7 mouse cellular contexts compared by ENCODE assay signal in the genomic region with DNA sequence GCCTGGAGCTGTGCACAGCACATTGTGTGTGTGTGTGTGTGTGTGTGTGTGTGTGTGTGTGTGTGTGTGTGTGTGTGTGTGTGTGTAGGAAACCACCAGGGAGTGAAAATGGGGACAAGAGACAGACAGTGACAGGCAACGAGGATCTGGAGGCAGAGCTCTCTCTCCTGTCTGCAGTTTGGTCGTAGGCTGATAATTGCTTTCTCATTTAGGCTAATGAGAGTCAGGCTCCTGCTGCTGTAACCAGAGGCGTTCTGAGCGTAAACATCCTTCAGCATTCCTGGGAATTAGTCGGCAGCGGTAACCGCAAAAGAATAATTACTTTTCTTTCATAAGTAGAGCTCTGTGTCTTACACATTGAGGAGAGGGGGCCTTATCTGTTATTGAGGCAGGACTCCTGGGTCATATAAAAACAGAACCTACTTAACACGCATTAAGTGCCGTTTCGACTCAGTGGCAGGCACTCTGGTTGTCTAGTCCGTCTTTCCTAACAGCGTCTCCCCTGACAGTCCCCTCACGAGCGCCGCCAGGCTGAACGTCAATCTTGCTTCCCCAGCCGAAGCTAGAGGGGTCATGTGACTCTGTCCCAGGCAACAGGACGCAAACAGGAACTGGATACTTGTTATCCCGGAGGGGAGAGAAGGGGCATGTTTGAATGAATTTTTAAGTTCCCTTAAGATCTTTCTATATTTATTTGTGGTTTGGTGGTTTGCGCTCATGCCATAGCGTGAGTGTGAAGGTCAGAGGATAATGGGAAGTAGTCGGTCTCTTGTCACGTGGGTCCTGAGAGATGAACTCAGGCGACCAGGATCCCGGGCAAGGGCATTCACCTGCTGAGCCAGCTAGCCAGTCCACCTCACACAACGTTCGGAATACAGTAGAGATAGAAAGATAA. TPM values are rescaled to one million over a fixed set of nuclear protein-coding genes. Genes with fewer than 3 reads are reported as not detected.
A peak's percentile ranks its signal among the peaks of the same experiment; 100 is the strongest.
DNase-seq lines count a peak whose midpoint lies in the region; ATAC-seq and TF ChIP-seq lines count a peak whose summit lies in the region.

No protein-coding gene starts in this region.

- peak; percentile 91 for DNase-seq in G1E (ENCODE audit: low spot score)
- DNase-seq in adrenal gland, postnatal 10 days: peak; percentile 76
- peak; percentile 77 for DNase-seq in forebrain, embryonic 11.5 days (ENCODE audit: low spot score)
- DNase-seq in heart, postnatal 25 days (ENCODE audit: low spot score): peak; percentile 26
- peak; percentile 34 to 42 for DNase-seq in layer of hippocampus, postnatal 10 days (ENCODE audit: low spot score in 2 of 2)
- peak; percentile 35 to 55 for DNase-seq in spleen, postnatal 36 days (ENCODE audit: low spot score in 2 of 2)

- H3K4me3 ChIP-seq in G1E (ENCODE audit: low read depth, low read length): peak overlapping the region; percentile 62; the same call in 1 of the 2 replicates
- peak overlapping the region; percentile 28 for H3K4me3 ChIP-seq in forebrain, embryonic 11.5 days (ENCODE audit: low read depth, low read length)

- H3K36me3 ChIP-seq in G1E (replicated peaks): no peaks in the 10 kb centered on the region
- H3K36me3 ChIP-seq in forebrain, embryonic 11.5 days (ENCODE audit: control insufficient read depth, insufficient read depth, low read length): no peaks in the 10 kb centered on the region

- peaks cover 29% of the 10 kb centered on the region for H3K27me3 ChIP-seq in G1E (ENCODE audit: insufficient read depth, low read length)
- no peaks in the 10 kb centered on the region for H3K27me3 ChIP-seq in forebrain, embryonic 11.5 days (ENCODE audit: control insufficient read depth, insufficient read depth, low read length)

- no peaks in the 10 kb centered on the region for H3K9me3 ChIP-seq in G1E (replicated peaks)
- H3K9me3 ChIP-seq in forebrain, embryonic 11.5 days (ENCODE audit: control insufficient read depth, low read length): no peaks in the 10 kb centered on the region

- H3K9ac ChIP-seq in forebrain, embryonic 11.5 days (ENCODE audit: low read length): peak overlapping the region; percentile 39; the same call in 1 of the 2 replicates

- peak; percentile 85 for ATAC-seq in G1E (ENCODE audit: extremely low read depth, insufficient number of reproducible peaks, low FRiP score, poor library complexity, severe bottlenecking)
- ATAC-seq in forebrain, embryonic 11.5 days (replicated peaks; ENCODE audit: low FRiP score): peak; percentile 77
- peak; percentile 84 for ATAC-seq in megakaryocyte progenitor cell, adult 5-6 weeks (replicated peaks; ENCODE audit: poor library complexity)

- 0 out of 2 replicates have a peak overlapping the region, but pooled peaks have one; percentile 18 for H3K27ac ChIP-seq in forebrain, embryonic 11.5 days (ENCODE audit: low read depth, low read length)

- H3K4me1 ChIP-seq in G1E (ENCODE audit: insufficient read depth, low read depth, low read length): peaks cover 60% of the 10 kb centered on the region
- H3K4me1 ChIP-seq in forebrain, embryonic 11.5 days (replicated peaks; ENCODE audit: control insufficient read depth, insufficient read depth, low read length): peaks cover 2% of the 10 kb centered on the region; the same call in 1 of the 2 replicates

- no peak for TF ChIP-seq CTCF in G1E (IDR thresholded peaks at IDR 0.05; ENCODE audit: low read depth, low read length)

- intact Hi-C loops in heart, postnatal 25 days (cut with DNase I): loop anchor here (10.0 kb wide), 1 partner anchor 252 kb away; no protein-coding TSS in a partner anchor

- H3K4me2 ChIP-seq in forebrain, embryonic 11.5 days (ENCODE audit: low read depth, low read length, severe bottlenecking): peak overlapping the region; percentile 59

- 1% methylated on average over 27 of the region's 27 CpGs for WGBS in forebrain, embryonic 11.5 days

RNA-seq across cellular contexts. Expression of gene Hsp90aa1, which starts 4.1 kb away (rescaled TPM):
- total RNA-seq in G1E (2014; fragmentation: Nextera tagmentation) (1,636 and 2,110 TPM in 2 replicates), G1E (2017) (2,016 and 2,418 TPM in 2 replicates)
- 197 and 458 TPM in 2 replicates for polyA plus RNA-seq in G1E (2012)
- 100 to 1,000 TPM; 271 to 276 TPM for total RNA-seq in adrenal gland, postnatal 10 days (2021)
- polyA plus RNA-seq in forebrain, embryonic 11.5 days (2014; fragmentation: Nextera tagmentation; extraction: Ambion mirVana): 1,424 and 1,481 TPM in 2 replicates
- 100 to 1,000 TPM; 136 to 207 TPM for total RNA-seq in heart, postnatal 25 days (2021)
- 1,000 to 10,000 TPM; 1,024 to 1,059 TPM for total RNA-seq in layer of hippocampus, postnatal 10 days (2021)
- 1,320 and 1,329 TPM in 2 replicates for total RNA-seq in megakaryocyte progenitor cell, adult 5-6 weeks (2015)
- total RNA-seq in megakaryocyte progenitor cell, adult 5-6 weeks (2017): 1,319 and 1,619 TPM in 2 replicates

RNA-seq across cellular contexts. Expression of gene 1700001K19Rik, which starts 24.2 kb away (rescaled TPM):
- total RNA-seq in G1E (2014; fragmentation: Nextera tagmentation) (not detected in 2 replicates), G1E (2017) (0.17 TPM in 1 of 2 replicates, not detected in the other)
- polyA plus RNA-seq in G1E (2012): not detected in 2 replicates
- total RNA-seq in adrenal gland, postnatal 10 days (2021): not detected
- polyA plus RNA-seq in forebrain, embryonic 11.5 days (2014; fragmentation: Nextera tagmentation; extraction: Ambion mirVana): 0.27 TPM in 1 of 2 replicates, not detected in the other
- not detected for total RNA-seq in heart, postnatal 25 days (2021)
- total RNA-seq in layer of hippocampus, postnatal 10 days (2021): not detected
- not detected in 2 replicates for total RNA-seq in megakaryocyte progenitor cell, adult 5-6 weeks (2015)
- total RNA-seq in megakaryocyte progenitor cell, adult 5-6 weeks (2017): not detected in 2 replicates

RNA-seq across cellular contexts. Expression of gene Wdr20, which starts 31.2 kb away (rescaled TPM):
- total RNA-seq in G1E (2014; fragmentation: Nextera tagmentation): 28.5 and 36.9 TPM in 2 replicates
- total RNA-seq in G1E (2017): 47.1 and 47.7 TPM in 2 replicates
- 8.1 and 16.4 TPM in 2 replicates for polyA plus RNA-seq in G1E (2012)
- total RNA-seq in adrenal gland, postnatal 10 days (2021): 10 to 100 TPM; 37.2 to 45.6 TPM
- polyA plus RNA-seq in forebrain, embryonic 11.5 days (2014; fragmentation: Nextera tagmentation; extraction: Ambion mirVana): 25.2 and 30.4 TPM in 2 replicates
- 10 to 100 TPM; 27.9 to 28.6 TPM for total RNA-seq in heart, postnatal 25 days (2021)
- 10 to 100 TPM; 36.3 to 40.5 TPM for total RNA-seq in layer of hippocampus, postnatal 10 days (2021)
- 21.3 and 22.8 TPM in 2 replicates for total RNA-seq in megakaryocyte progenitor cell, adult 5-6 weeks (2015)
- total RNA-seq in megakaryocyte progenitor cell, adult 5-6 weeks (2017): 27.1 and 36.2 TPM in 2 replicates

Comparison
In these comparisons a context has a peak if more than half of its experiments do, and no peak if none do; other contexts are left out.
1. Peak in every context shown above with its lines: DNase-seq, ATAC-seq, H3K4me3 ChIP-seq and H3K27ac ChIP-seq.
2. DNase-seq: peak in every context shown above with its lines; median percentile 91 in G1E; 77 in forebrain, embryonic 11.5 days; 76 in adrenal gland, postnatal 10 days; 45 in spleen, postnatal 36 days; 38 in layer of hippocampus, postnatal 10 days; 26 in heart, postnatal 25 days.